Mouse (Mus musculus) frontal cortex, postnatal 36 days (tissue): ENCODE measurements at regions not wholly inside any gene's neighbourhood (a gene's known extent, or its start where the extent isn't known, plus 50 kb on each side); places are given as distances from the start of the nearest gene placed in this dataset.

Source experiments
- DNase-seq, 2 experiments: peaks; one replicate each; pipeline ENCODE4 v3.0.0; 2022; ENCODE audit warnings: low spot score in 2 of 2

DNA sequence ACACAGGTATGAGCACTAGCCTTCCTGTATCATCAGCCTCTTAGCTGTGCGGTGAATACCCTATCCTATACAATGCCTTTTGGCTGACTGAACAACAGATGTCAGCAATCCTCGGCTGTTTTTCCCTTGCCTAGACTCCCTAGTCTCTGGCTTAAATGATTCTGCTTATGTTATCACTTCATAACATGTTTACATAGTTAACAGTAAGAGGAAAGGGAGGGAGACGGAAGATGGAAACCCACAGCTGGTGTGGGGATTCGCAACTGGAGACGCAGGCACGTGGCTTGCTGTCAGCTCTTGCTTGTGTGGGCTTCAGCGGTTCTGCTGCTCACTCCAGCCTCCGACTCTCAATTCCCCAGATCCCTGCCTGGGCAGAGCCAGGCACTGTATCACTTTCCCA lies 367.2 kb downstream of the Cbln4 start:
- peak; percentile 8 for DNase-seq

DNA sequence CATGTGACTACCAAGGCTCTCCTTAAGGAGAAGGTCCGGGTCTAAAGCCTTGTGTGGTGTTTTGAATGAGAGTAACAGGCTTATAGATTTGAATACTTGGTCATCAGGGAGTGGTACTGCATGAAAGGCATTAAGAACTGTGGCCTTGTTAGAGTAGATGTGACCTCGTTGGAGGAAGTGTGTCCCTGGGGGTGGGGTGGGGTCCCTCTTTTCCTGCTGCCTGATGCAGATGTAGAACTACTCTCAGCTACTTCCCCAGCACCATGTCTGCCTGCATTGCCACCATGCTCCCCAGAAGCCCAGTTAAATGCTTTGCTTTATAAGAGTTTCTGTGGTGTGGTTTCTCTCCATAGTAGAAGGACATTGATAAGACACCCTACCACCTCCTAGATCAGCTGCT lies 367.9 kb downstream of the Cbln4 start:
- DNase-seq, result no peak

DNA sequence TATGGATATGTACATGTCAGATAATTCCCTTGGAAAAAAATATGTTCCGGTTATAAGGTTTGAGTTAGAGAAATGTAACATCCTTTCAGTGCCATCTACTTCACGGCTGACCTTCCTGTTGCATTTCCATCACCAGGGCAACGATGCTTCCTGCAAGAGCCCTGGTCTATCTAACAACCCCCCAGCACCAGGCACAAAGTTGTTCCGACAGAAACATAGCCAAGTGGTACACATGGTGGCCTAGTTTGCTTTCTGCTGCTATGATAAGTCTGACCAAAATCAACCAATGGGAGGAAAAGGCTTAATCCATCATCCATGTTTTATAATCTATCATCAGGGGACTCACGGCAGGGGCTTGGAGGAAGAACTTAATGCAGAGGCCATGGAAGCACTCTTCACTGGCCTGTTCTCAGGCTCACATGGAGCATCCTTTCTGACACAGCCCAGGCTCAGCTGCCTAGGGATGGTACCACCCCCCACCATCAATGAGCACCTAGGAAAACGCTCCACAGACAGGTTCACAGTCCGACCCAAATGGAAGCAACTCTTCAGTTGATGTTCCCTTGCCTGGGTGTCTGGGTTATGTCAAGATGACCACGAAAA lies 372.2 kb downstream of the Cbln4 start:
- DNase-seq, result no peak

- no peak for DNase-seq
Measured at GRCm38 (mm10) chr2:171668791-171669645, 374.2 kb downstream of the Cbln4 start.

DNA sequence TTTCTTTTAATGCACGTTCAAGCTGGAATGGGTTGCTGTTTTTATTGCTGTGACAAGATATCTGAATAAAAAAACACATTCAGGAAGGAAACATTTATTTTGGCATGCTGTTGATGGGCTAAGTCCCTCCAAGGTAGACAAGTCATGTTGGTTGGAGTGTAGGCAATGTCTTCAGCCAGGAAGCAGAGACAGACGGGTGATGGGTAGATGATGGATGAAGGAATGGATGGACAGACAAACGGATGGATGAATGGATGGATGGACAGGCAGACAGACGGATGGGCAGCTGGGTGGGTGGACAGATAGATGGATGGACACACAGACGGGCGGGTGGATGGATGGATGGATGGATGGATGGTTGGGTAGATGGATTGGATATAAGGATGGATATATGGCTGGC lies 380.7 kb downstream of the Cbln4 start:
- no peak for DNase-seq

DNA sequence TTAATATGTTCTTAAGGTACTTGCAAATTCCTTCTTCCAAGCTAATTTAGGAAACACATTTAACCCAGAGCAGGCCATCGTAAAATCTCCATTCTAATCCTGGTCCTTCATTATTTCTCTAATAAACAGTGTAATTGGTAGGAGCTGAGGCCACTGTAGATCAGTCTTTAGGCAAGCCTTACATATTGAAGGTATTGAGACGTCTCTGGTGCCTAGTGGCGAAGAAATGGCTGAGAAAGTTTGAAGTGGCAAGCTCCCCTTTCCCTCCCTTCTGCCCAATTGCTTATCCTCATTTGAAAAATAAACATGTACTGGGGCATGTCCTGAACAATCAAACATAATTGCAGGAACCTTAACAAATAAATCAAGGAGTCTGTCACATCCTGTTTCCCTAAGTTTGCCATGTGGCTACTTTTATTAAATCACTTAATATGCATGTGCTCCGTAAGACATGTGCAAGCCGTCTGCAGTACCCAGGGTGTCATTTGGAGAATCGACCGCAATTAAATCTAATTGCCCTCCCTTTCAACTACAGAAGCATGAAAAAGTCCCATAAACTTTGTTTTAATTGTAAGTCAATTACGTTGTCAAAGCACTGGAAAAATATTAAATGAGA lies 381.3 kb downstream of the Cbln4 start:
- no peak for DNase-seq

GRCm38 (mm10) chr2:171657125-171657524 lies 386.1 kb downstream of the Cbln4 start:
- DNase-seq, result no peak

DNA sequence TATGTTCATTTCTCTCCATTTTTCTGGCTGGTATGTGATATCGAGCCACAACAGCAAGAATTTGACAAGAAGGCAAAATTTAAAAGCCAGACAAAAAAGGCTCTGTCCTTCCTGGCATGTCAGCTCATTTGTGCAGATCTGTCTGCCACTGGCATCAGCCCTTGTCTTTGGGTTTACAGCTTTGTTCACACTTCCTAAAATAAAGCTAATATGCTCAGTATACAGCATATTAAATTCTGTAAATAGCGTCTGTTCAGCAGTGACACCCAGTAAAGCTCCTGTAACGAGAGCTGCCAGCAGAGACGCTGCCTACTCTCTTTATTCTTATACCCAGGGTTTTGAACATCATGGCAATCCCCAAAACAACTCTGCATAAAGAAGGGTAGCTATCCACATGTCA lies 401.5 kb downstream of the Cbln4 start:
- DNase-seq, result no peak

- no peak for DNase-seq
Measured at GRCm38 (mm10) chr2:171640478-171640877, 402.8 kb downstream of the Cbln4 start.

GRCm38 (mm10) chr2:171638931-171639330 lies 404.3 kb downstream of the Cbln4 start:
- no peak for DNase-seq

GRCm38 (mm10) chr2:171636837-171637236 lies 406.4 kb downstream of the Cbln4 start:
- DNase-seq, result no peak

- DNase-seq, result no peak
Measured at GRCm38 (mm10) chr2:171633355-171634097, 409.7 kb downstream of the Cbln4 start.

DNA sequence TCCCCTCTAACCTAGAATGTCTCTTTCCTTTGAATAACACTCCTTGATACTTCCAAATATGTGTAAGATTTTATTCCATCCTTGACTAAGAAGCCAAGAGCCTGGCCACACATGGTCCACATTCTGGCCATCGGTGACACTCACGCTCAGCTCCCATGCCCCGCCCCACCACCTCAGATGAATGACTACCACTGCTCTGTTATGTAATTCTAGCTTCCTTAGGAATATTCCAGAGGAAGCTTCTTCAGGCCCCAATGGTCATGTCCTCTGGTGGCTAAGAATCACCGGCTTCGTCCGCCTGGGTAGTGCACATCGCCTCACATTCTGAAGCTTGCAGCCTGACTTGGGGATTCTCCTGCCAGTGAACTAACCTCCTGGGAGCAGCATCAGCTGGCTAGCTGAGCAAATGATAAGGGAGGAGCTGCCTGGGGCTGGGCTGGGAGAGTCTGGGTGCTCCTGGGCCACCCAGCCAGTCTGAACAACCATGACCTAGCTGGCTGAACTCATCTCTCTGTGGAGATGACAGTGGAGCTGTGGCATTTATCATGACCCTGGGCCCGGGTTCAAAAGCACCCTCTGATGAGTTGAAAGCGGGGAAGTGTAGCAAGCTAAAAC lies 413.1 kb downstream of the Cbln4 start:
- no peak for DNase-seq

DNA sequence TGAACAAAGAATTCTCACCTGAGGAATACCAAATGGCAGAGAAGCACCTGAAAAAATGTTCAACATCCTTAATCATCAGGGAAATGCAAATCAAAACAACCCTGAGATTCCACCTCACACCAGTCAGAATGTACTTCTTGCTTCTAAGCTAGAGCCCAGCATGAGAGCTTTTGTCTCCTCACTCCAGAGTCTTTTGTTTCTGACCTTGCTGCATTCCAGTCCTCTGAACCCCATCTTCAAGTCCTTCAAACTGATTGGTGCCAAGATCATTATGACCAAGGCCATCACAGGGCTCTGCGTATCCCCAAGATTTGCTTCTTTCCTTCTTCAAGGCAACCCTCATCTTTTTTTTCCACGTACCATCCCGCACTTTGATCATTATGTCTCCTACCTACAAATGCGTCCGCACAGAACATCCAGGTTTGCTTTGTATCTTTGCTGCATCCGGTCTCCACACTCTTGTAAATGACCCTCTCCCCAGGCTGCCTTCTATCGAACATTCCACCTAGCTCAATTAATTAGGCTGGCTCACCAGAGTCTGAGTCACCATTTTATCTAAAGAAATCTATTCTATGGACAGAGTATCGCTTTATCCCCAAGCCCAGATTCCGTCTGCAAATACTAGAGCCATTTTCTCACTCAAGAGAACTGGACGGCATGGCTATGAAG lies 414.9 kb downstream of the Cbln4 start:
- DNase-seq, result no peak

GRCm38 (mm10) chr2:171620668-171621067 lies 422.6 kb downstream of the Cbln4 start:
- no peak for DNase-seq

GRCm38 (mm10) chr2:171620253-171620652 lies 423.0 kb downstream of the Cbln4 start:
- no peak for DNase-seq

DNA sequence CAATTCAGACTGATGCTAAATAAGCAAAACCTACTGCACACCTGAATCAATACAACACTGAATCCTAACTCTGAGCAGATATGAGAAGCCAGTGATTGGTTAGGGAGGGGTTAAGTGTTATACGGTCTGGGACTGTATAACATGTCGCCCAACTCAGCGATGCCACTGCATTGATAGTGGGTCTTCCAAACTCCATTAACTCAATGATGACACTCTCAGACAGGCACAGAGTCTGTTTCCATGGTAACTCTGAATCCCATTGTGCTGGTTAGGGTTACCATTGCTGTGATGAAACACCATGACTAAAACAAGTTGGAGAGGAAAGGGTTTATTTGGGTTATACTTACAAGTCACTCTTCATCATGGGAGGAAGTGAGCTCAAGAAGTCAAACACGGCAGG lies 424.5 kb downstream of the Cbln4 start:
- no peak for DNase-seq

- no peak for DNase-seq
Measured at GRCm38 (mm10) chr2:171618333-171618732, 424.9 kb downstream of the Cbln4 start.

GRCm38 (mm10) chr2:171615462-171615861 lies 427.8 kb downstream of the Cbln4 start:
- DNase-seq, result no peak

- no peak for DNase-seq
Measured at GRCm38 (mm10) chr2:171605064-171605463, 438.2 kb downstream of the Cbln4 start.

DNA sequence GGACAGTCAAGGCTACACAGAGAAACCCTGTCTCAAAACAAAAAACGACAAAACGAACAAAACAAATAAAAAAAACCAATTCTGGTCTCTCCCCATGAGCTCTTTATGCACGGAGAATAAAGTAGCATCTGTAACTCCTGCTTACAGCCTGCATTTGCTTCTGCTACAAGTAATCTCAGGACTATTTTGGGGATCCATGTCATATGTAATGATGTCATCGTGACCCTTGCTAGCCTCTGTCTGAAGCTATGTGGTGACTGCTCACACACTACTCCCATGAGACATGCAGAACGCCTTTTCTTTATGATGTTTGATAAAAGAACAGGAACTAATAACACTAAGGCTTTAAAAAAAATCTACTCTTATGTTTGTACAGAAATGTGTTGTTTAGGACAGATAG lies 448.0 kb downstream of the Cbln4 start:
- no peak for DNase-seq
